Mouse (Mus musculus) ES-Bruce4 (cell line): Measurements from ENCODE around the gene BC053393.

ENCODE experiments used
- CTCF ChIP-seq: IDR thresholded peaks from one replicate; pipeline ENCODE4 v1.8.1; 2011; ENCODE audit warnings: low read depth, low read length
- EP300 ChIP-seq: IDR thresholded peaks from 2 replicates; pipeline ENCODE4 v1.6.1; 2011; ENCODE audit warnings: low read depth, low read length; ENCODE audit not compliant: insufficient read depth
- POLR2A ChIP-seq: IDR thresholded peaks from one replicate; pipeline ENCODE4 v1.8.1; 2011; ENCODE audit warnings: low read length; ENCODE audit not compliant: insufficient read depth

- no peak for TF ChIP-seq CTCF
- TF ChIP-seq EP300, result no peak
- no peak for TF ChIP-seq POLR2A
Observed at GRCm38 (mm10) chr11:46543530-46543929, 27.8 kb upstream of the BC053393 start.
